Mouse (Mus musculus) CH12.LX (cell line): ENCODE results near the gene B3gnt3. TPM values are rescaled to one million over a fixed set of nuclear protein-coding genes. Genes with fewer than 3 reads are reported as not detected.

Experiments used
- DNase-seq: peaks from one replicate; pipeline ENCODE4 v3.0.0-alpha.2; 2013; ENCODE audit errors: extremely low read depth
- H3K27ac ChIP-seq: 2 replicates; pipeline ENCODE4 v1.5.1; 2012; ENCODE audit warnings: low read depth, mild to moderate bottlenecking, control low read depth, moderate library complexity; ENCODE audit not compliant: insufficient read depth
- H3K27me3 ChIP-seq: replicated peaks from 2 replicates; pipeline ENCODE3; 2012; ENCODE audit warnings: inconsistent platforms
- H3K36me3 ChIP-seq, 2 experiments: replicated peaks in 1 of 2; 2 replicates each; pipeline versions ENCODE3 to v1.6.1; 2012; ENCODE audit warnings: inconsistent platforms in 1 of 2, low read length in 1 of 2, mild to moderate bottlenecking in 1 of 2, mixed read lengths in 1 of 2, moderate library complexity in 1 of 2; ENCODE audit not compliant: control insufficient read depth in 1 of 2, insufficient read depth in 1 of 2
- H3K4me1 ChIP-seq, 2 experiments: 2 replicates each; pipeline ENCODE4 v1.6.1; 2012; ENCODE audit warnings: inconsistent platforms in 1 of 2, moderate library complexity in 1 of 2; ENCODE audit not compliant: insufficient read depth in 2 of 2, control insufficient read depth in 1 of 2
- H3K4me2 ChIP-seq: 2 replicates; pipeline ENCODE4 v1.6.1; 2012; ENCODE audit warnings: low read depth, mild to moderate bottlenecking, control low read depth; ENCODE audit not compliant: poor library complexity, insufficient read depth, severe bottlenecking
- H3K4me3 ChIP-seq, 3 experiments: fragments of 150-350 bp in 1 of 3; sonication (generic) in 1 of 3; replicated peaks in 1 of 3; 2 replicates each; pipeline versions ENCODE3 to v1.5.1; 2011 to 2012; ENCODE audit warnings: low read depth in 2 of 3, low read length in 2 of 3, mild to moderate bottlenecking in 2 of 3, moderate library complexity in 2 of 3, control low read depth in 1 of 3, improper control_type of control experiment in 1 of 3, inconsistent platforms in 1 of 3, mixed read lengths in 1 of 3; ENCODE audit not compliant: poor library complexity in 1 of 3
- H3K79me2 ChIP-seq: replicated peaks from 2 replicates; pipeline ENCODE4 v1.6.1; 2012; ENCODE audit warnings: mild to moderate bottlenecking, moderate library complexity; ENCODE audit not compliant: control insufficient read depth, poor library complexity, insufficient read depth, severe bottlenecking; ENCODE audit errors: extremely low read depth
- H3K9ac ChIP-seq: 2 replicates; pipeline ENCODE4 v1.6.1; 2012; ENCODE audit warnings: low read depth, mild to moderate bottlenecking, control low read depth, moderate library complexity; ENCODE audit not compliant: insufficient read depth
- H3K9me3 ChIP-seq: replicated peaks from 2 replicates; pipeline ENCODE3; 2012; ENCODE audit warnings: low read length, inconsistent platforms, mixed read lengths
- BHLHE40 ChIP-seq: IDR thresholded peaks from 2 replicates; pipeline ENCODE4 v1.6.1; 2011; ENCODE audit warnings: mild to moderate bottlenecking, low read depth, low read length, improper control_type of control experiment
- CHD1 ChIP-seq: IDR thresholded peaks from 2 replicates; pipeline ENCODE4 v1.6.1; 2012; ENCODE audit warnings: low read depth, low read length, improper control_type of control experiment, inconsistent platforms
- CHD2 ChIP-seq: IDR thresholded peaks from 2 replicates; pipeline ENCODE4 v1.6.1; 2011; ENCODE audit warnings: low read length, improper control_type of control experiment
- E2F4 ChIP-seq: IDR thresholded peaks from 2 replicates; pipeline ENCODE4 v1.6.1; 2011; ENCODE audit warnings: low read depth, low read length, improper control_type of control experiment; ENCODE audit not compliant: insufficient replicate concordance
- ETS1 ChIP-seq: conservative IDR thresholded peaks from 2 replicates; pipeline ENCODE4 v1.6.1; 2012; ENCODE audit warnings: low read depth, mild to moderate bottlenecking, inconsistent platforms, low read length, improper control_type of control experiment, moderate library complexity
- GABPA ChIP-seq: IDR thresholded peaks from 2 replicates; pipeline ENCODE4 v1.6.1; 2012; ENCODE audit warnings: low read depth, low read length, improper control_type of control experiment, inconsistent platforms; ENCODE audit not compliant: insufficient replicate concordance
- JUN ChIP-seq: IDR thresholded peaks from 2 replicates; pipeline ENCODE4 v1.6.1; 2011; ENCODE audit warnings: low read depth, mild to moderate bottlenecking, low read length, improper control_type of control experiment, moderate library complexity; ENCODE audit not compliant: insufficient read depth
- JUND ChIP-seq: conservative IDR thresholded peaks from 2 replicates; pipeline ENCODE4 v1.6.1; 2011; ENCODE audit warnings: low read depth, low read length, improper control_type of control experiment
- MAX ChIP-seq: IDR thresholded peaks from 2 replicates; pipeline ENCODE4 v1.6.1; 2011; ENCODE audit warnings: low read length, improper control_type of control experiment
- MAZ ChIP-seq: IDR thresholded peaks from 2 replicates; pipeline ENCODE4 v1.6.1; 2012; ENCODE audit warnings: low read depth, mild to moderate bottlenecking, inconsistent platforms, low read length, improper control_type of control experiment, moderate library complexity
- MXI1 ChIP-seq: IDR thresholded peaks from 2 replicates; pipeline ENCODE4 v1.6.1; 2011; ENCODE audit warnings: mild to moderate bottlenecking, low read depth, low read length, improper control_type of control experiment
- POLR2A ChIP-seq: IDR thresholded peaks from 2 replicates; pipeline ENCODE4 v1.6.1; 2011; ENCODE audit warnings: low read depth, mild to moderate bottlenecking, improper control_type of control experiment, low read length
- POLR2AphosphoS2 ChIP-seq: IDR thresholded peaks from 2 replicates; pipeline ENCODE4 v1.6.1; 2011; ENCODE audit warnings: low read depth, low read length, improper control_type of control experiment
- RAD21 ChIP-seq: IDR thresholded peaks from 2 replicates; pipeline ENCODE4 v1.6.1; 2011; ENCODE audit warnings: low read depth, mild to moderate bottlenecking, low read length, improper control_type of control experiment, moderate library complexity
- RCOR1 ChIP-seq: conservative IDR thresholded peaks from 2 replicates; pipeline ENCODE4 v1.6.1; 2012; ENCODE audit warnings: low read depth, mild to moderate bottlenecking, inconsistent platforms, low read length, improper control_type of control experiment
- SIN3A ChIP-seq: IDR thresholded peaks from 2 replicates; pipeline ENCODE4 v1.6.1; 2012; ENCODE audit warnings: low read length, improper control_type of control experiment, inconsistent platforms
- SMC3 ChIP-seq: IDR thresholded peaks from 2 replicates; pipeline ENCODE4 v1.6.1; 2011; ENCODE audit warnings: low read depth, low read length, improper control_type of control experiment
- TCF12 ChIP-seq: IDR thresholded peaks from 2 replicates; pipeline ENCODE4 v1.6.1; 2014; ENCODE audit warnings: low read depth, mild to moderate bottlenecking, inconsistent platforms, low read length, improper control_type of control experiment
- USF1 ChIP-seq: IDR thresholded peaks from 2 replicates; pipeline ENCODE4 v1.6.1; 2014; ENCODE audit warnings: low read depth, mild to moderate bottlenecking, inconsistent platforms, low read length, improper control_type of control experiment
- USF2 ChIP-seq: conservative IDR thresholded peaks from 2 replicates; pipeline ENCODE4 v1.6.1; 2011; ENCODE audit warnings: low read depth, low read length, improper control_type of control experiment
- ZC3H11A ChIP-seq: IDR thresholded peaks from 2 replicates; pipeline ENCODE4 v1.6.1; 2012; ENCODE audit warnings: low read depth, mild to moderate bottlenecking, inconsistent platforms, low read length, improper control_type of control experiment
- ZKSCAN1 ChIP-seq: IDR thresholded peaks from 2 replicates; pipeline ENCODE4 v1.6.1; 2012; ENCODE audit warnings: low read depth, inconsistent platforms, low read length, improper control_type of control experiment, borderline replicate concordance
- dilution Hi-C: fragments of 300-500 bp; cut with MboI; formaldehyde crosslinking; loops from 2 replicates; pipeline ENCODE4 v1.14.3; 2020; ENCODE audit warnings: low sequenced_read_pairs; ENCODE audit not compliant: extremely low pct_unique_long_range_greater_than_20kb, extremely low pct_ligation_motif_present
- in situ Hi-C: fragments of 300-500 bp; cut with MboI; formaldehyde crosslinking; loops from 3 replicates; pipeline ENCODE4 v1.14.3; 2019; ENCODE audit warnings: low sequenced_read_pairs, low pct_ligation_motif_present, low pct_unique_long_range_greater_than_20kb, mixed read lengths
- polyA plus RNA-seq: library from polyadenylated mRNA; unstranded; fragments of >175 nt; gene quantifications from 2 replicates; pipeline ENCODE4 v1.2.1, GENCODE M21; 2012; ENCODE audit warnings: low read depth; ENCODE audit not compliant: insufficient read length
- total RNA-seq, 2 experiments: library from RNA; depleted of rRNA; stranded (reverse); fragments of 300-350 nt in 1 of 2; fragments of >200 nt in 1 of 2; gene quantifications; 2 replicates each; pipeline ENCODE4 v1.2.3; 2012 to 2014

Gene B3gnt3
- total and polyA plus RNA-seq, 3 experiments, result 0.24 to 0.98 TPM; not detected in 1

DNA sequence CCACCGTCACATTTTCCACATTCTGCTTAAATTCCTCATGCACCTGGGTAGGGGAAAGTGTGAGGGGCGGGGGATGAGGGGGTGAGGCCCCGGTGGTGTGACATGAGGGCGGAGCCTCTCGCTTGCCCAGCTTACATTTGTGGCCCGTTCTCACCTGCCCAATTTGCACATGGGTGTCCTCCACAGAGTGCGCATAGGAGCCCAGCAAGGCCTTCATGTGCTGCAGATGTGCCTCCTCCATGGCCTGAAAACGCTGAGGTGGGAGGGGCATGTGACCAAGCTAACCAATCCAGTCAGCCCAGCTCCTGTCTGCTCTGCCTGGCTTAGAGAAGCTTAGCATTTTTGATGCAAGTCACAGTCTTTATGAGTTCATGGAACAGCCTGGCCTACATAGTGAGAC, 13.9 kb upstream of the B3gnt3 start:
- H3K9me3 ChIP-seq, result no peaks in the 10 kb centered on the region
- H3K79me2 ChIP-seq, result no peaks in the 10 kb centered on the region
- H3K27me3 ChIP-seq, result no peaks in the 10 kb centered on the region
- dilution Hi-C loops (no loop called here), in situ Hi-C loops (no loop called here)
- DNase-seq, result peak; percentile 67
- H3K9ac ChIP-seq, result no peak overlapping the region
- H3K4me3 ChIP-seq, result no peak overlapping the region
- H3K36me3 ChIP-seq, result peaks cover 86 to 98% of the 10 kb centered on the region in 2 experiments
- no peak overlapping the region; the same call in 1 of the 2 replicates for H3K27ac ChIP-seq
- no peak for TF ChIP-seq RCOR1
- TF ChIP-seq SMC3, result no peak
- TF ChIP-seq MXI1, result no peak
- TF ChIP-seq JUN, result no peak
- TF ChIP-seq SIN3A, result 0 out of 2 replicates have a peak, but pooled peaks have one; percentile 51
- 0 out of 2 replicates have a peak, but pooled peaks have one; percentile 26 for TF ChIP-seq TCF12
- TF ChIP-seq ZKSCAN1, result no peak
- TF ChIP-seq CHD1, result no peak
- no peak for TF ChIP-seq E2F4
- TF ChIP-seq ETS1, result 0 out of 2 replicates have a peak, but pooled peaks have one; percentile 5
- no peak for TF ChIP-seq CHD2
- TF ChIP-seq USF1, result peak; percentile 51
- peak; percentile 54 for TF ChIP-seq BHLHE40
- TF ChIP-seq POLR2AphosphoS2, result no peak
- no peak for TF ChIP-seq GABPA
- TF ChIP-seq MAZ, result 0 out of 2 replicates have a peak, but pooled peaks have one; percentile 17
- TF ChIP-seq USF2, result no peak; the same call in 1 of the 2 replicates
- 0 out of 2 replicates have a peak, but pooled peaks have one; percentile 41 for TF ChIP-seq MAX
- TF ChIP-seq RAD21, result no peak
- no peak for TF ChIP-seq JUND
- peaks cover 3 to 39% of the 10 kb centered on the region in 2 experiments; a peak in 2 of 4 replicates for H3K4me1 ChIP-seq
- no peak overlapping the region for H3K4me2 ChIP-seq

DNA sequence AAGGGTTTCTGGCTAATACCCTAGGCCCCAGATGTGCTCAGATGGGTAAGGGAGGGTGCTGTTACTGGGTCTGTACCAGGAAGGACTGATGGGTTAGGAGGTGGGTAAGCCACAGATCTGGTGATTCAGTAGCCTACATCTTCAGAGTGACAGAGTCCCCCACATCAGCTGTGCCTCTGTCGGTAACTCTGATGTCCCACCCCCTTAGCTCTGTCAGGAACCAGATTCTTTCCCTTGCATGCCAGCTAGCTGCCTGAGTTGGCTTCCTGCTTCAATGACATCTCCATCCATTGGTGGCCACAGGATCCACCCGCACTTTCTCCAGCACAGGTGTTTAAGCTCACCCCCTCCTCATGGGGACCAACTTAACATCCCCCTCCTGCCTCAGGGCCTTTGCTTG, 10.0 kb upstream of the B3gnt3 start:
- no peak overlapping the region for H3K27ac ChIP-seq
- DNase-seq, result no peak
- no peak overlapping the region for H3K9ac ChIP-seq
- peaks cover 3 to 25% of the 10 kb centered on the region in 2 experiments; a peak in 2 of 4 replicates for H3K4me1 ChIP-seq
- no peak overlapping the region for H3K4me2 ChIP-seq
- H3K36me3 ChIP-seq, result peaks cover 79 to 95% of the 10 kb centered on the region in 2 experiments
- no peaks in the 10 kb centered on the region for H3K79me2 ChIP-seq
- no peak overlapping the region for H3K4me3 ChIP-seq
- no peaks in the 10 kb centered on the region for H3K27me3 ChIP-seq
- dilution Hi-C loops (no loop called here), in situ Hi-C loops (no loop called here)
- no peaks in the 10 kb centered on the region for H3K9me3 ChIP-seq
- TF ChIP-seq ZC3H11A, result no peak
- no peak for TF ChIP-seq POLR2A
- no peak for TF ChIP-seq RCOR1
- no peak for TF ChIP-seq RAD21
